Mouse (Mus musculus) left cerebral cortex, postnatal 14 days (tissue): Measurements from ENCODE around the gene Utf1. TPM values are rescaled to one million over a fixed set of nuclear protein-coding genes. Genes with fewer than 3 reads are reported as not detected.

Experiments
- DNase-seq, 2 experiments: peaks; one replicate each; pipeline ENCODE4 v3.0.0; 2021 to 2022; ENCODE audit warnings: low spot score in 2 of 2, mixed read lengths in 1 of 2
- intact Hi-C: fragments of 180-260 bp; cut with DNase I; formaldehyde crosslinking; loops from one replicate; pipeline ENCODE4 v1.15.1; 2025
- total RNA-seq, 2 experiments: library from RNA; stranded (reverse); gene quantifications; 2 replicates each; pipeline ENCODE4 v1.2.3; 2021

Gene Utf1
- total RNA-seq, 2 experiments from 2014 or later = not detected

GRCm38 (mm10) chr7:139969348-139970130, 25.9 kb downstream of the Utf1 start:
- peak; percentile 93 to 94 for DNase-seq
- intact Hi-C loops = loop anchor here (1.0 to 10.0 kb wide), 2 partner anchors 94 to 175 kb away; no protein-coding TSS in a partner anchor

DNA sequence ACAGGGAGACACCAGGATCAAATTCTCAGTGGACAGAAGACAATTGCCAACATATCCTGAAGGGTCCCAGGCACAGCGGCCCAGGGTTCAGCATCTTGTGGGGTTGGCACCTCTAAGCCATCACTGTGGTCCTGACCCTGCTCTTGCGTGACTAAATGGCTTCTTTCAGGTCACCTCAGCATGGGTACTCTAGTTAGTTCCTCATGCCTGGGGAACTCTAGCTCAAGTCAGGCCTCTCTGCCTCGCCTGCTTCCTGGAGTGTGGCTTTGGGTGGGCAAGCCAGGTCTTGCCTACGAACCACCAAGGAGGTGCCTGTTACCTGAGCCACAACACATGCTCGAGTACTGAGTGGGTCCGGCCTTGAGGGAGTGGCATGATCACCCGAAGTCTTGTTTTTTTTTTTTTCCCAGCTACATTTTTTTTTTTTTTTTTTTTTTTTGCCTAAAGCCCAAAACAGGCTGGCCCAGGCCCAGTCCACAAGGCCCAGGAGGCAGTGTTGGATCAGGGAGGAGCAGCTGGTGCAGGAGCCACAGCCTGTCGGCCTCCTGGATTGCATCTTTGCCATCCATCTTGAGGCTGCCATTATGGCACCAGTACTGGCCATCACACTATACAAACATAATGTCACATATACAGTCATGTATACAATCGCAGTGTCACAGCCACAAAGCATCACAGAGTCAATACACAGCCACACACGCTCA, 26.8 kb downstream of the Utf1 start:
- intact Hi-C loops = loop anchor here (10.0 kb wide), 1 partner anchor 174 kb away; no protein-coding TSS in a partner anchor
- DNase-seq = no peak

GRCm38 (mm10) chr7:139970979-139971378, 27.4 kb downstream of the Utf1 start:
- intact Hi-C loops = loop anchor here (10.0 kb wide), 1 partner anchor 174 kb away; no protein-coding TSS in a partner anchor
- DNase-seq = no peak

- intact Hi-C loops = loop anchor here (10.0 kb wide), 1 partner anchor 173 kb away; no protein-coding TSS in a partner anchor
Observed at GRCm38 (mm10) chr7:139971436-139971835, 27.8 kb downstream of the Utf1 start.

GRCm38 (mm10) chr7:139972923-139973331, 29.3 kb downstream of the Utf1 start:
- no peak for DNase-seq
- intact Hi-C loops = loop anchor here (10.0 kb wide), 1 partner anchor 172 kb away; no protein-coding TSS in a partner anchor

More at GRCm38 (mm10) chr7:139971436-139971835, 27.8 kb downstream of the Utf1 start:
- DNase-seq = no peak

GRCm38 (mm10) chr7:139974307-139974706, 30.7 kb downstream of the Utf1 start:
- intact Hi-C loops = loop anchor here (10.0 kb wide), 1 partner anchor 170 kb away; no protein-coding TSS in a partner anchor
- no peak for DNase-seq

GRCm38 (mm10) chr7:139975471-139975870, 31.9 kb downstream of the Utf1 start:
- intact Hi-C loops = loop anchor here (10.0 kb wide), 1 partner anchor 169 kb away; no protein-coding TSS in a partner anchor
- no peak for DNase-seq

GRCm38 (mm10) chr7:139978278-139978892, 34.8 kb downstream of the Utf1 start, which contains the start of gene 6430531B16Rik:
Gene 6430531B16Rik (minus strand): TSS chr7:139978755.
- intact Hi-C loops = loop anchor here (10.0 kb wide), 1 partner anchor 166 kb away; no protein-coding TSS in a partner anchor
- peak; percentile 91 to 92 for DNase-seq

DNA sequence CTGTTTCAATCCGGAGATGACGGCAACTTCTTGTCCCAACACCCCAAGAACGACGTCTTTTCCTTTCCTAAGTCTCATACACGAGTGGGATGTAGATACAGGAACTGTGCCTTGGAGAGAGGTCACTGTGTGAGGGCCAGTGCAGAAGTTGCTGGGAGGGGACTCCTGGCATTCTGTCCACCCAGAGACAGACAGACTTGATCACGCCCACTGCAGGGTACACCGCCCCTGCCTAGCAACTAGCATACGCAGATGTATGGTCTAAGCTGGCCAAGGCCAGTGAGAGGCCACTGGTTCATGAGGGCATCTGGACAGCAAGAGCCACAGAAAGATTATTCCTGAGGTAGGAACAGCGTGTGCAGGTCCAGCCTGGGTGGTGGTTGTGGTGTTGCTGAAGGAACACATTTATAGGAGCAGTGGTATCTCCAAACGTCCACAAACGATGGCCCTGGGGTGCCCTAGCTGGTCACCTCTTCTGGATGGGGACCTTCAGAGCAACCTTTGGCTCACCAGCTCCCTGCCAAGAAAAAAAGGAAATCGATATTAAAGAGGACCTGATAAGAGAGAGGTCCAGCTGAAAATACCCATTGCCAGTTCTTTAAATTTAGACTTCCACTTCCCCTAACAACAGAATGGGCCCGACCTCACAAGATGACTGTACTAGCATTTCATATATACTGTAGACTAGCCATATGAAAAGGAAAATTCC, 35.6 kb downstream of the Utf1 start:
- intact Hi-C loops = loop anchor here (10.0 kb wide), 1 partner anchor 166 kb away; no protein-coding TSS in a partner anchor
- DNase-seq = no peak

GRCm38 (mm10) chr7:139980778-139981177, 37.2 kb downstream of the Utf1 start:
- no peak for DNase-seq
- intact Hi-C loops = no loop called here

- DNase-seq = no peak
- intact Hi-C loops = no loop called here
Observed at GRCm38 (mm10) chr7:139982058-139982457, 38.5 kb downstream of the Utf1 start.

DNA sequence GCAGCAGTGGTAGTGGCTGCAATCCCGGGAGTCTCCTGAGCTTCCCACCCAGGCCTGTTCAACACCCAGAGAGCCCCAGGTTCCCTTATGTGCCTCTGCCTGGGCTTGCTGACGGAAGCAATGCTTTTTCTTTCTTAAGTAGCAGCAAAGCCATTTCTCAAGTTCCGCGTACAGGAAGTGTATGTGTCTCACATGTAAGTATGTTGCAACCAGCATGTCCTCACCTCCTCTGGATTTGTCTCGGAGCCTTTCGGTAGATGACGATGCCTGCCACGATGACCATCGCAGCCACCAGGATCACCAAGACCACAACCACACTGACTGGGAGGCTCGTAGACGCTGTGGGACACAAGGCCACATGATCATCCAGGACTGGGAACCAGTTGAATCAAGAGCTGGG, 40.9 kb downstream of the Utf1 start:
- intact Hi-C loops = no loop called here

DNA sequence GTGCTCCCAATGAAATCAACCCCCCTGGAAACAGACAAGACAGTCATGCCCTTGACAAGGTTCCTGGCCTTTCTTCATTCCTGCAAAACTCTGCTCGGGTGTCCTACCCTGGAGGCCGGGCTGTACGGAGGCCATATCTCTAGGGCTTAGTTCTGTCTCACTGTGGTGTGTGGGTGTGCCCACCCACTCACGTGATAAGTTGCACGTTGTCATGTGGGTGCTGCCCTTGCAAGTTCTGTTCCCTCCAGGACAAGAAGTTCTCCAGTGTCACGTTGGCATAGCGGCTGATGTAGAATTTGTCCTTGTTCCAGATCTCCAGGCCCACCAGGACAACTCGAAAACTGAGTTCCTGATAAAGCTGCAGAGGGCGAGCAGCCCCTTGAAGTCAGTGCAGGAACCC, 44.7 kb downstream of the Utf1 start:
- intact Hi-C loops = no loop called here
- DNase-seq = no peak

More for the DNA sequence above, 40.9 kb downstream of the Utf1 start:
- no peak for DNase-seq

- intact Hi-C loops = no loop called here
- no peak for DNase-seq
Observed at GRCm38 (mm10) chr7:139990864-139991394, 47.3 kb downstream of the Utf1 start.

GRCm38 (mm10) chr7:139992406-139992805, 48.8 kb downstream of the Utf1 start, which contains the start of gene Adam8:
Gene Adam8 (minus strand): TSS chr7:139992562.
- intact Hi-C loops = no loop called here
- no peak for DNase-seq

GRCm38 (mm10) chr7:139993532-139993931, 49.9 kb downstream of the Utf1 start:
- intact Hi-C loops = no loop called here
- DNase-seq = no peak

DNA sequence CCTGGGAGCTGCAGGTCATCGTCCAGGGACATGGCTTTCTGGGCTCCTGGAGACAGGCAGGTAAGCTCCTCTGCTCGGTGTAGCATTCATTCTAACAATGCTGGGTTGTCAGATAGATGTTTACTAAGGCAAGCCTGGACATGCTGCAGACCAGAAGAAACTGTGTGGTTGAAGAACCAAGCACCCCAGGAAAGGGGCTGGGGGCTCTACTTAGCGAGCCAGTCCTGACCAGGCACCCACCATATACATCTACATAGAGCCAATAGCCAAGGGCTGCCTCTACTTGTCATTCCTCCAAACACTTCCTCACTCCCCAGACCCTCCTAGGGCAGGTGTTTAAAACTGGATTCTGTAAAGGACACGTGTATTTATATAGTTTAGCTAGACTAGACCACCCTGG, 50.6 kb downstream of the Utf1 start:
- intact Hi-C loops = no loop called here
- no peak for DNase-seq

GRCm38 (mm10) chr7:139994676-139995075, 51.1 kb downstream of the Utf1 start:
- peak; percentile 80 for DNase-seq
- intact Hi-C loops = loop anchor here (5.0 kb wide), 1 partner anchor 87 kb away; no protein-coding TSS in a partner anchor
